Mouse (Mus musculus): ENCODE measurements around the gene Mtln.

The Mtln gene

GRCm38 (mm10) chr2:127791919-127792603 is at the start of gene Mtln:
Mtln (minus strand) TSS chr2:127792488.
- peak; percentile 80 to 87 for DNase-seq (ENCODE audit: low spot score in 2 of 2)

- DNase-seq (ENCODE audit: low spot score in 2 of 2) = no peak
Measured at GRCm38 (mm10) chr2:127841402-127841801, 49.1 kb upstream of the Mtln start.

DNA sequence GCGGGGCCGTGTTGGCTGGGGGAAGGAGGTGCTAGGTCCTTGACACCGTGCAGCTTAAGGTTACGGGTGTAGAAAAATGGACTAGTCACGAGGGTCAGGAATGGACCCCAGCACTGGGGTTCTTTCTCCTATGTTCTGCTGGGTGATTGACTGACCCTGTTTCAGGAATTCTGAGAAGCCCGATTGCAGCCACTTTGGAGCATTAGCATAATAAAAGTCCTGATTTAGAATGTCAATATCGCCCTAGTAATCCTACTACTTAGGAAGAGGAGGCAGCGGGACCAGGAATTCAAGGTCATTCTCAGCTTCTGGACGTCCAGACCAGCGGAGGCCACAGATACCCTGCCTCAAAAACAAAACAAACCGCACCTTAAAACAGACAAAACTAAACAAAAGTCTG is 47.1 kb upstream of the Mtln start:
- no peak for DNase-seq (ENCODE audit: low spot score in 2 of 2)

DNA sequence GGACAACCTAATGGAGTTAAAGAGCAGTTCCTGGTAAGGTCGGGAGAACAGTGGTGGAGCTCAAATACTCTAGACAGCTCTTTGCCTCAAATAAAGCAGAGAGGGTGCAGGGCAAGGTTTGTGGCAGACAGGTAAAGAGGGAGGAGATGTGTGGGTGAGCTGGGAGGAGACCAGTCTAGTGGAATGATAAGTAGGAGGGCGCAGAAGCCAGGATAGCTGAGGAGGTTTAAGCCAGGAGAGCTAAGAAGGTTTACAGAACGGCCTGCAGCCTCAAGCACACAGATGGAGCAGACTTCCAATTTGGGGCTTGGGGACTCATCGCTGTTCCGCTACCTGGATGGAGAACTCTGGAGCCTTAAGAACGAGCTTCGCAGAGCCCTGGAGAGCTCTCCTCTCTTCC is 46.3 kb upstream of the Mtln start, which contains the start of gene Acoxl:
Gene Acoxl (plus strand): TSS at position 301 of the 400 bp plus-strand sequence.
- no peak for DNase-seq (ENCODE audit: low spot score in 2 of 2)

DNA sequence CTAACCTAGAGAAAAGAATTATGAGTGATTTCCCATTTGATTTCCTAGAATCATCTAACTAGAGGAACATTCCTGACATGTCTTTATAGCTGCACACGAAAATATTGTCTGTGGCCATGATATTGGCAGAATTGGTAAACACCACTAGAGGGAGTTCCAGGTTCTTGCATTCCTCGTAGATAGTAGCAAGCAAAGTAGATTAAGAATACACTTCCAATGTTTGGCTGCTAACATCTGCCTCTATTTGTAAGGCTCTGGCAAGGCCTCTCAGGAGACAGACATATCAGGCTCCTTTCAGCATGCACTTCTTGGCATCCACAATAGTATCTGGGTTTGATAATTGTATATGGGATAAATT is 40.5 kb upstream of the Mtln start:
- no peak for DNase-seq (ENCODE audit: low spot score in 2 of 2)

- no peak for DNase-seq (ENCODE audit: low spot score in 2 of 2)
Measured at GRCm38 (mm10) chr2:127832103-127832832, 40.0 kb upstream of the Mtln start.

DNA sequence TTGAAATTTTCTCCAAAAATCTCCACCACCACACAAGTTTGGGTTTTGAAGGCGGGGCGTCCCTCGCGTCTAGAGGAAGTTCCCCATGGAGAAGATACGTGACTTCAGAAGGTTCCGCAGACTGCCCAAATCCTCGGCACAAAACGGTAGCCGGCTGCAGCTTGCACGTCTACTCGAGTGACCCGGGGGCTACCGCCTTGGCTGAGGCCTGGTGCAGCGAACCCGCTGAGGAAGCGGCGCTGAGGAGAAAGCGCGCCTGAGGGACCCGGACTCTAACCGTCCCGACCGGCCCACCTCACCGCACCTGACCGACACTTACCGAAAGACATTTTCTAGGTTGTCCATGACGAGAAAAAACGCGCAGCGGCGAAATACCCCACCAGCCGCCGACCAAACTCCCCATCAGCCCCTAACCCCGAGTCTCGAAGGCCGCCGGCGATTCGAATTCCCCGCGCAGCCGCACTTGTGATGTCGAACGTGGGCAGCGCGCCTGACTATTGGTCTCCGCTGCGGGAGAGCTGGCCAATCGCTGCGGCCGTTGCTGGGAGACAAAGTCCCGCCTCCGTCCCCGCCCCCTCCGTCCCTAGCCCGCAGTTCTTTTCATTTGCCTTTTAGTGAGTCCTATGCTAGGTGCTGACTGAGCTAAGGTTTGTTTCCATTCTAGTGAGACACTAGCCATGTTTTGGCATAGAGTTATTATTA is 39.3 kb upstream of the Mtln start, which contains the start of gene Bub1:
Gene Bub1 (minus strand): TSS at position 465 of the 702 bp plus-strand sequence.
- DNase-seq (ENCODE audit: low spot score in 2 of 2) = peak; percentile 94 to 98

GRCm38 (mm10) chr2:127789651-127790270 is 2.5 kb downstream of the Mtln start:
- DNase-seq (ENCODE audit: low spot score in 2 of 2) = no peak

GRCm38 (mm10) chr2:127789138-127789537 is 3.1 kb downstream of the Mtln start:
- DNase-seq (ENCODE audit: low spot score in 2 of 2) = no peak

- peak; percentile 82 to 91 for DNase-seq (ENCODE audit: low spot score in 2 of 2)
Measured at GRCm38 (mm10) chr2:127788440-127789116, 3.7 kb downstream of the Mtln start, which contains the start of gene Nphp1. Nphp1 (minus strand) TSS chr2:127788897.

GRCm38 (mm10) chr2:127787226-127787625 is 5.1 kb downstream of the Mtln start:
- DNase-seq (ENCODE audit: low spot score in 2 of 2) = no peak

- DNase-seq (ENCODE audit: low spot score in 2 of 2) = peak in 1 of 2 experiments; percentile 43
Measured at GRCm38 (mm10) chr2:127778451-127778850, 13.8 kb downstream of the Mtln start.

DNA sequence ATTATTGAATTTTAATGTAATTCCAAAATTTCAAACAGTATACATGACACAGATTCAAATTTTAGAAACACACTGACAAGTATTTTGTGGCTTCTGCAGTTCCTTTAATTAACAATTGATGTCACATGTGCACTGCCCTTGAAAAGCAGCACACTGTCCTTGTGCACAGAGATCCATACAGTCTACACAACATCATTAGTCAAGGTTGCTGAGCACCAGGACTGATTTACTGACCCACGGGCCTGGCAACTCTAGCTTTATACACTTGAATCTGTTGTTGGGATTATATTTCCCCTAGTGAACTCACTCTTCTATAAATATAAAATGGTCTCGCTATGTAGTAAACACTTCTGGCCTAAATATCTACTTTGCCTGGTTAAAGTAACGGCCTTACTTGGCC is 17.3 kb downstream of the Mtln start:
- no peak for DNase-seq (ENCODE audit: low spot score in 2 of 2)

- DNase-seq (ENCODE audit: low spot score in 2 of 2) = no peak
Measured at GRCm38 (mm10) chr2:127774578-127774941, 17.7 kb downstream of the Mtln start.

- DNase-seq (ENCODE audit: low spot score in 2 of 2) = no peak
Measured at GRCm38 (mm10) chr2:127773938-127774577, 18.2 kb downstream of the Mtln start.

DNA sequence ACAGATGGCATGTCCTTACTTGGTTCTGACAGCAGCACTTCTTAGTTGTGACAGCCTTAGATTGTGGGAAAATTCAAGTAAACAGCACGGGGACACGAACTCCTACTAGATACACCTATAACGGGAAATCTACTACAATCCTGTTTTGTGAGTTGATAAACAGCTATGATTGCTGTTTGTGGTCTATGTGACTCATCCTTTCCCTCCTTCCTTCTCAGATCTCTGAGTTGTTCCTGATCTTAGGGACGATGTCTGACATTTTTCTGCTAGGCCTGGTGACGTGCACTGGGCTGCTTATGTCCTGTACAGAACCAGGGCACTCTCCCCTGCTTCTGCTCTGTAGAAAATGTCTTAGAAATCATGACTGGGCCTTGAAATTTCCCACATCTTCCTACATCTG is 30.7 kb downstream of the Mtln start:
- no peak for DNase-seq (ENCODE audit: low spot score in 2 of 2)

DNA sequence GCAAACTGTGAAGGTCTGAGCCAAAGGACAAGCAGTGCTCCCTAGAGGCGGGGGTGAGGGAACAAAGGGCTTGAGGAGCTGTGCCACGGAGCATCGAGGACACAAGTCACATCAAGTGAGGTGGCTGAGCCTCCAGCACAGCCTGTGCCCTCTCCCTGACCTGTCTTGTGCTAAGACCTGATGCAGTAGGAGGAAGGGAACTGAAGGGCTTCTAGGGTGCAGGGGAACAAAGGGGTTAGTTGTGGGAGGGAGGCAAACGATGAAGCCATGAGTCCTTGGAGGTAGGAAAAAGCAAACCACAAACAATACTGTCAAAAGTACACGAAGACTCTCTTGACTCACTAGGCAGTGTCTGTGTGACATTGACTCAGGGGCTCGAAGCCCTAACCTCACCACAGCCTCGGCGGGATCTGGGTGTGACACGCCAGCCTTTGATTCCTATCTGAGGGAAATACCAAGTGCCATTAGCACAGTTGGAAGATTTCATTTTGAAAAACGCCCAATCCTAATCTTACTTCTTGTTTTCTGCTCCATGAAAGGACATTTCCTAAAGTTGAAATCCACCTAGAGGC is 31.8 kb downstream of the Mtln start:
- no peak for DNase-seq (ENCODE audit: low spot score in 2 of 2)

GRCm38 (mm10) chr2:127760014-127760413 is 32.3 kb downstream of the Mtln start:
- DNase-seq (ENCODE audit: low spot score in 2 of 2) = no peak

- DNase-seq (ENCODE audit: low spot score in 2 of 2) = no peak
Measured at GRCm38 (mm10) chr2:127759157-127759880, 33.0 kb downstream of the Mtln start.

DNA sequence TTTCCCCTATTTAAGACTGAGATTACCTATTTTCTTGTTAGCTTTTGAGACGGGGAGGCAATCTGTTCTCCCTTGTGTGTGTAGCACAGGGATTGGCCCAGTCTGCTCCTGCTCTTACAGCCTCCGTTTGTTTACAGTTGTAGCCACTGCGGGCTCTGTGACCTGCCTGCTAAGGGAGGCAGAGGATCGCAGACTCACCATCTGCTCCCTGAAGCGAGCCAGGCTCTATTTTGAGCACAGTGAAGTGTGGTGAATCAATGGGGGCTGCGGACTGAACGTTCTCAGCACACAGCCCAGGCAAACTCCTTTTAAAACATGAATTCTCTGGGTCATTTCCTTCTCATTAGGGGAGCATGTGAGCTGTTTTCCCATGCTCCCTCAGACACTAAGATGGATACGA is 35.1 kb downstream of the Mtln start:
- no peak for DNase-seq (ENCODE audit: low spot score in 2 of 2)
